Mouse (Mus musculus): ENCODE measurements around the gene Gm436.

Gm436 gene

GRCm38 (mm10) chr4:144686268-144686667, at the start of gene Gm436:
Gm436 (minus strand) TSS chr4:144686368.
- no peak for DNase-seq (ENCODE audit: low spot score)

GRCm38 (mm10) chr4:144721304-144721703, 35.1 kb upstream of the Gm436 start, which contains the start of gene Gm13178:
Gm13178 (minus strand) TSS chr4:144721404.
- no peak for DNase-seq (ENCODE audit: low spot score)

GRCm38 (mm10) chr4:144719691-144720090, 33.5 kb upstream of the Gm436 start:
- DNase-seq (ENCODE audit: low spot score), result no peak

GRCm38 (mm10) chr4:144718288-144718687, 32.1 kb upstream of the Gm436 start:
- DNase-seq (ENCODE audit: low spot score), result no peak

- DNase-seq (ENCODE audit: low spot score), result no peak
These were observed 47.9 kb downstream of the Gm436 start for GRCm38 (mm10) chr4:144638263-144638662.

Data from c-Kit-positive CD71-positive TER-119-positive erythroid progenitor cells, embryonic 14.5 days (primary cell).